Mouse (Mus musculus) hindbrain, embryonic 12.5 days (tissue): ENCODE results near the gene Mrpl14. TPM values are rescaled to one million over a fixed set of nuclear protein-coding genes. Genes with fewer than 3 reads are reported as not detected.

Experiments
- ATAC-seq: fragments of 200-750 bp; cut with Nextera tagmentation; 2 replicates; pipeline ENCODE4 v1.8.0; 2017; ENCODE audit warnings: moderate TSS enrichment; ENCODE audit not compliant: low FRiP score
- H3K27ac ChIP-seq: fragments of 300-500 bp; sonication (generic); 2 replicates; pipeline ENCODE4 v1.5.1; 2016; ENCODE audit warnings: mild to moderate bottlenecking
- H3K27me3 ChIP-seq: fragments of 300-500 bp; sonication (generic); 2 replicates; pipeline ENCODE4 v1.6.1; 2016; ENCODE audit warnings: mild to moderate bottlenecking
- H3K36me3 ChIP-seq: fragments of 300-500 bp; sonication (generic); 2 replicates; pipeline ENCODE4 v1.6.1; 2016; ENCODE audit warnings: mild to moderate bottlenecking
- H3K4me1 ChIP-seq: fragments of 300-500 bp; sonication (generic); 2 replicates; pipeline ENCODE4 v1.6.1; 2016
- H3K4me2 ChIP-seq: fragments of 300-500 bp; sonication (generic); replicated peaks from 2 replicates; pipeline ENCODE4 v1.6.1; 2016; ENCODE audit warnings: mild to moderate bottlenecking
- H3K4me3 ChIP-seq: fragments of 300-500 bp; sonication (generic); 2 replicates; pipeline ENCODE4 v1.5.1; 2016; ENCODE audit warnings: mild to moderate bottlenecking
- H3K9ac ChIP-seq: fragments of 300-500 bp; sonication (generic); 2 replicates; pipeline ENCODE4 v1.6.1; 2016; ENCODE audit warnings: mild to moderate bottlenecking, moderate library complexity
- H3K9me3 ChIP-seq: fragments of 300-500 bp; sonication (generic); replicated peaks from 2 replicates; pipeline ENCODE4 v1.6.1; 2016; ENCODE audit warnings: mild to moderate bottlenecking
- WGBS: fragments of 180-500 bp; shearing (Covaris S2); methylation state at CpG from one replicate; pipeline ENCODE4 v1.1.7; 2016; 5-methylcytosine and 5-hydroxymethylcytosine counted together
- polyA plus RNA-seq: library from polyadenylated mRNA; unstranded; fragments of >200 nt; fragmentation: Nextera tagmentation; extraction: Ambion mirVana; gene quantifications from 2 replicates; pipeline ENCODE4 v1.2.1, GENCODE M21; 2016

Gene Mrpl14
- polyA plus RNA-seq, 1 experiment from 2014 or later = 110 TPM

DNA sequence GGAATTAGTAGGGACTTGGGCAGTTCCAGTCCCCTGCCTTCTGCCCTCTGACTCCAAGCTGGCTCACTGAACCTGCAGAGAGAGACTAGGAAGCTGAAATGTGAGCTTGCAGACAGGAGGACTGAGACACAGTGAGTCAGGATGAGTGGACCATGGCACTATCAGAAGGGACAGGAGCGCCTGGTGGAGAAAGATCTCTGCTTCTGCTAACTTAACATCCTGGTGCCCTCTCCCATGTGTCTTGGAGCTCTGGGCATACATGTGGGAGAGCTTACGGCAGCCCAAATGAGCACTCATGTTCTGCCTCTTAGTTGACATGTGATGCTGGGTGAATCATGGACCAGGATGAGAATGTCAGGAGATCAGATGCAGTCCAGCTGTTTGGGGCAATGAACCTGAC lies 59.5 kb downstream of the Mrpl14 start:
- no peak for ATAC-seq
- WGBS = 88% methylated on average over 2 of the region's 2 CpGs
- Histone ChIP-seq H3K27me3 (0 out of 2 replicates have a peak, but pooled peaks cover 2% of the 10 kb centered on the region), H3K36me3 (no peaks in the 10 kb centered on the region), H3K9me3 (no peaks in the 10 kb centered on the region), H3K4me1 (0 out of 2 replicates have a peak, but pooled peaks cover 3% of the 10 kb centered on the region), H3K4me2 (no peak overlapping the region), H3K27ac (no peak overlapping the region), H3K4me3 (no peak overlapping the region), H3K9ac (no peak overlapping the region)

DNA sequence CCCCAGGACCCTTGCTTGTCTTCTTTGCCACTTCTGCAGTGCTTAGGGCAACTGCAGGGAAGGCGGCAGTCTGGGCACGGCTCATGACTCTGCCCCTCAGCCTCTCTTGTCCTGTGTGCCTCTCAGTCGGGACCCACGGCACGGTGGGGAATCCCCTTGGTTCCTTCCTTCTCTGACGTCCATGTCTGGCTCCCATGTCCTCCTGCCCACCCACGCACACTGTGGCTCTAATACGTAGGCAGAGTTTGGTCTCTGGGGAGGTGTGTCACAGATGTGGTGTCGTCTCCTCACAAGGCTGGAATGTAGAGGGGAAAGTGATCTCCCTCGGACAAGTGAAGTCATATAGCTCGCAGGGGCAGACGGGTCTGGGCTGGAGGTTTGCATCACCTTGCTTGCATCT lies 60.6 kb downstream of the Mrpl14 start:
- Histone ChIP-seq H3K9ac (no peak overlapping the region), H3K4me1 (0 out of 2 replicates have a peak, but pooled peaks cover 3% of the 10 kb centered on the region), H3K27me3 (0 out of 2 replicates have a peak, but pooled peaks cover 2% of the 10 kb centered on the region), H3K4me2 (no peak overlapping the region), H3K4me3 (no peak overlapping the region), H3K36me3 (no peaks in the 10 kb centered on the region), H3K9me3 (no peaks in the 10 kb centered on the region), H3K27ac (no peak overlapping the region)
- 67% methylated on average over 12 of the region's 12 CpGs for WGBS
- no peak for ATAC-seq

DNA sequence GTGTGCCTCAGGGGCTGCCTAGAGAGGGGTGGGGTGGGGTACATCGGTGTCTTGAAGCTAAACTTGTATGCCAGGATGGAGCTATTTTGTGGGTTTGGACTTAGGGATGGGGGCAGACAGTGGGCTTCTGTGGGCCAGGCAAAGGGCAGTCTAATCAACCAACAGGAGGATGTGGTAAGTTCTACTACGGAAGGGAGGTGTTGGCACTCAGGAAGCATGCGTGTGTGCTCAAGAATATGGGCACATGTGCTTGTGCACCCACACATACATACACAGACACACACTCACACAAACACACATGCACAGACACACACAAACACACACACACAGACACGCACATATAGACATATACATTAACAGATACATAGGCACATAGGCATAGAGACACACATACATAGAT lies 61.2 kb downstream of the Mrpl14 start:
- 0 out of 2 replicates have a peak, but pooled peaks cover 2% of the 10 kb centered on the region for H3K27me3 ChIP-seq
- no peak overlapping the region for H3K4me2 ChIP-seq
- WGBS = 98% methylated on average over 4 of the region's 4 CpGs
- H3K27ac ChIP-seq = no peak overlapping the region
- ATAC-seq = no peak
- H3K36me3 ChIP-seq = no peaks in the 10 kb centered on the region
- H3K4me1 ChIP-seq = 0 out of 2 replicates have a peak, but pooled peaks cover 3% of the 10 kb centered on the region
- H3K9ac ChIP-seq = no peak overlapping the region
- no peak overlapping the region for H3K4me3 ChIP-seq
- no peaks in the 10 kb centered on the region for H3K9me3 ChIP-seq

Other genes starting within 250 kb of the Mrpl14 start
- gene Spats1, start 210.9 kb upstream of the Mrpl14 start, polyA plus RNA-seq = 0.62 and 1.4 TPM in 2 replicates
- gene Aars2, start 179.5 kb upstream of the Mrpl14 start, polyA plus RNA-seq = 23.0 and 23.4 TPM in 2 replicates
- 2.3 and 3.2 TPM in 2 replicates for gene Tcte1, start 162.9 kb upstream of the Mrpl14 start, polyA plus RNA-seq
- gene Tmem151b, start 136.6 kb upstream of the Mrpl14 start, polyA plus RNA-seq = 12.3 and 13.0 TPM in 2 replicates
- 7.0 and 7.7 TPM in 2 replicates for gene Nfkbie, start 130.6 kb upstream of the Mrpl14 start, polyA plus RNA-seq
- 90.6 and 92.4 TPM in 2 replicates for gene Slc35b2, start 122.4 kb upstream of the Mrpl14 start, polyA plus RNA-seq
- gene Hsp90ab1, start 113.1 kb upstream of the Mrpl14 start, polyA plus RNA-seq = 1,350 and 1,487 TPM in 2 replicates
- 44.4 and 47.2 TPM in 2 replicates for gene Slc29a1, start 86.7 kb upstream of the Mrpl14 start, polyA plus RNA-seq
- 1.6 and 5.0 TPM in 2 replicates for gene Mymx, start 84.2 kb upstream of the Mrpl14 start, polyA plus RNA-seq
- 1.4 and 2.4 TPM in 2 replicates for gene Capn11, start 27.0 kb upstream of the Mrpl14 start, polyA plus RNA-seq
- gene Tmem63b, start 583 bp downstream of the Mrpl14 start, polyA plus RNA-seq = 102 TPM in 2 replicates
- gene 1600014C23Rik, start 47.5 kb downstream of the Mrpl14 start, polyA plus RNA-seq = not detected in 2 replicates